Mouse (Mus musculus): ENCODE data around the gene Spata17. TPM values are rescaled to one million over a fixed set of nuclear protein-coding genes. Genes with fewer than 3 reads are reported as not detected.

The Spata17 gene
- total RNA-seq (2023) = not detected

DNA sequence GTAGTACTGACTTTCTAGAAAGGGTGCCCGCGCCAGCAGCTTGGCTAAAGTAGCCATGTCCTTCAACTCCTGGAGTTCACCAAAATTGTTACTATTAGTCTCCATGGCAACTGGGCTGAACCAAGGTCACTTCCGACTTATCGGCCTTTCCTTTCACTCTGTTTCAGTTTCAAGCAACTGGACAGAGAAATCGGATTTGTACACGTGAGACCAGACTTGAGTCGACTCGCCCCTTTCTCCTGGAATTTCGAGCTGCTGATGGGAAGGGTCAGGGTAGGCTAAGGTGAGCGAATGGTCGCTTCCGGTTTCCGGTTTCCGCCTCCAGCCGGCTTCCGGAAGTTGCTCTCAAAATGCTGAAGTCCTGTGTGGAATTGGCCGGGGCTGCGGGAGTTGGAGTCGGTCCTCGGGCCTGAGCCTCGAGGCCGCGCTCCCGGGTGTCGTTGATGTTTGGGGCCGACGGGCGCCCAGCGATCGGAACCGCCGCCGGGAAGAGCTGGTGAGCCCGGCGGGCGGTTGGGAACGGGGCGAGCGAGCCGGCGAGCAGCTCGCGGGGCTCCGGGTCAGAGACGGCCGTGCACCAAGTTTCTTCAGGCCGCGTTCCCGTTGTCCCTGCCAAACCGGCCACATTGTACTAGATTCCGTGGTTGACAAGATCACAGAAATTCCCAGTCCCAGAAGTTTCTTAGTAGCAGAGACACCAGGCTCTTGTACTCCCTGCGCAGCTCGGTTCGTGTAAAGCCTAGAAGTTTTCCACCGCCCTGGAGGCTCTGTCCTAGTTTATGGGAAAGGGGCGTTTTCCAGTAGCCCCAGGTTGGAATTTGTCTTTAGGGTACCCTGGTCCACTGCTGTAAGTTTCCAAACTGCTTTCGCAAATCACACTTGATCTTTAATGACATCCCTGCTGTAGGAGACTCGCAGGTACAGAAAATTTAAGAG is at the start of gene Spata17, which contains the start of gene Gpatch2:
Gene Spata17, minus strand, starts transcription at position 285 of the 936 bp plus-strand sequence.
Gene Gpatch2, plus strand, starts transcription at position 328 of the 936 bp plus-strand sequence.

Other genes with a start within 250 kb of the Spata17 start
- gene D1Pas1, start 248.0 kb downstream of the Spata17 start, total RNA-seq (2023) = not detected
- 23.9 TPM for gene Gpatch2, start within 50 bp of the Spata17 start, total RNA-seq (2023)

Data from CD4-positive naive resting alpha-beta T cell, adult 76 days (primary cell).